Mouse (Mus musculus) heart, postnatal 0 days (tissue): ENCODE data around the gene Elavl2.

Experiments used
- CTCF ChIP-seq: IDR thresholded peaks from 2 replicates; pipeline ENCODE4 v1.5.1; 2016; ENCODE audit warnings: antibody characterized with exemption, control low read depth, low read depth
- EP300 ChIP-seq: IDR thresholded peaks from 2 replicates; pipeline ENCODE4 v1.6.1; 2016; ENCODE audit warnings: antibody characterized with exemption, low read depth

DNA sequence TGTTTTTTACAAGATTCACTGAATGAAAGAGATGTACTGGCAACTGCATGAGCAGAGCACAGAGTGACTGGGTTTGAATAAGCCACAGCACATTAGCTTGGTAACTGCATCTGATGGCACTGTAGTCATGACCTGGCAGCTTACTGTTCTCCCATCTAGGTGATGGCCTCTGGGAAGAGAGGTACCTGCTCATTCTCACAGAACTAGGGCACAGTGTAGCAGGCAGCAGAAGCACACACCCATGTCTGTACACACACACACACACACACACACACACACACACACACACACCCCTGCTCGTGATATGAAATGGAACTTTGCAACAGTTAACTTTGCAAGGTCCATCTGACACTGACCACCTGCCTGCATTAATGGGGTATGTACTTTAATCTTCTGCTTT, 151.9 kb downstream of the Elavl2 start:
- TF ChIP-seq EP300 (no peak), CTCF (no peak)
